Mouse (Mus musculus): Measurements from ENCODE around the gene Gm28576.
"Not testable (repeated sequence)": the region's sequence is repeated elsewhere in the genome, so short reads cannot be mapped to it uniquely, and the experiment has no call there.

Gene Gm28576

GRCm38 (mm10) chrY:7722641-7723040 lies at the start of gene Gm28576:
Gene Gm28576 (plus strand): TSS chrY:7722941.
- not testable (repeated sequence) for DNase-seq
